In genomic region chr3:32614786-32615185, GRCm38 (mm10) we compare ENCODE assay signal across 11 mouse cellular contexts. TPM values are rescaled to one million over a fixed set of nuclear protein-coding genes. Genes with fewer than 3 reads are reported as not detected.
DNase-seq lines count a peak whose midpoint lies in the region; ATAC-seq and TF ChIP-seq lines count a peak whose summit lies in the region.
"Had no signal": no experiment of that assay in that cellular context is flagged by ENCODE, and none has a peak within 500 bp of the region (broad histone marks: within the 10 kb centered on the region; RNA-seq: fewer than 3 reads in every experiment).

No protein-coding gene starts in this region.

- no peak for TF ChIP-seq CTCF in cerebellum, adult 2 months (IDR thresholded peaks at IDR 0.05; ENCODE audit: borderline replicate concordance, insufficient read depth, low read depth, low read length)

- no peak overlapping the region for H3K9ac ChIP-seq in heart, embryonic 16.5 days (ENCODE audit: low read length)
- H3K9ac ChIP-seq in heart, embryonic 11.5 days (ENCODE audit: low read depth, low read length), result no peak overlapping the region
- H3K9ac ChIP-seq in midbrain, embryonic 13.5 days (replicated peaks), result no peak overlapping the region
- H3K9ac ChIP-seq in midbrain, embryonic 11.5 days (ENCODE audit: low read length), result no peak overlapping the region
- no peak overlapping the region for H3K9ac ChIP-seq in stomach, embryonic 15.5 days

- H3K4me3 ChIP-seq in heart, embryonic 16.5 days (ENCODE audit: low read length), result no peak overlapping the region
- H3K4me3 ChIP-seq in heart, embryonic 11.5 days (ENCODE audit: low read depth, low read length), result no peak overlapping the region
- H3K4me3 ChIP-seq in midbrain, embryonic 13.5 days (replicated peaks), result no peak overlapping the region
- no peak overlapping the region for H3K4me3 ChIP-seq in midbrain, embryonic 11.5 days (ENCODE audit: low read depth, low read length)
- H3K4me3 ChIP-seq in stomach, embryonic 15.5 days (replicated peaks), result no peak overlapping the region
- H3K4me3 ChIP-seq in cerebellum, adult 2 months (replicated peaks; ENCODE audit: insufficient read depth, low read depth, low read length), result no peak overlapping the region

- H3K27ac ChIP-seq in heart, embryonic 16.5 days (ENCODE audit: low read length), result no peak overlapping the region
- no peak overlapping the region for H3K27ac ChIP-seq in heart, embryonic 11.5 days (ENCODE audit: low read depth, low read length)
- H3K27ac ChIP-seq in midbrain, embryonic 13.5 days, result no peak overlapping the region
- H3K27ac ChIP-seq in midbrain, embryonic 11.5 days (ENCODE audit: low read depth, low read length), result no peak overlapping the region
- no peak overlapping the region for H3K27ac ChIP-seq in stomach, embryonic 15.5 days
- H3K27ac ChIP-seq in cerebellum, adult 2 months (ENCODE audit: insufficient read depth, low read length), result no peak overlapping the region
- H3K27ac ChIP-seq: left cerebral cortex, adult 2 months had no signal

- DNase-seq in adrenal gland, adult (ENCODE audit: inconsistent age in 2 of 2, low spot score in 1 of 2), result peak; percentile 55 to 68
- DNase-seq in adrenal gland, postnatal 4 days (ENCODE audit: low spot score in 2 of 2), result no peak
- DNase-seq in midbrain, embryonic 11.5 days (ENCODE audit: low spot score, missing footprints), result no peak
- no peak for DNase-seq in cerebellum, adult 2 months
- DNase-seq: cerebellum, postnatal 36 days; thymus, postnatal 14 days had no signal

- no peaks in the 10 kb centered on the region for H3K4me1 ChIP-seq in heart, embryonic 16.5 days (ENCODE audit: control insufficient read depth, insufficient read depth, low read length)
- no peaks in the 10 kb centered on the region; the same call in 1 of the 2 replicates for H3K4me1 ChIP-seq in heart, embryonic 11.5 days (ENCODE audit: control insufficient read depth, insufficient read depth, low read length)
- H3K4me1 ChIP-seq in midbrain, embryonic 13.5 days (replicated peaks), result peaks cover 4% of the 10 kb centered on the region; the same call in 1 of the 2 replicates
- no peaks in the 10 kb centered on the region for H3K4me1 ChIP-seq in midbrain, embryonic 11.5 days (ENCODE audit: control insufficient read depth, insufficient read depth, low read length)
- H3K4me1 ChIP-seq in stomach, embryonic 15.5 days, result no peaks in the 10 kb centered on the region
- no peaks in the 10 kb centered on the region for H3K4me1 ChIP-seq in cerebellum, adult 2 months (ENCODE audit: control insufficient read depth, insufficient read depth, low read length)

- no peak for ATAC-seq in heart, embryonic 16.5 days (replicated peaks; ENCODE audit: extremely low read depth, insufficient read depth, low FRiP score)
- no peak for ATAC-seq in heart, embryonic 11.5 days (replicated peaks; ENCODE audit: insufficient number of reproducible peaks, low FRiP score, low TSS enrichment)
- ATAC-seq in midbrain, embryonic 13.5 days, result no peak
- no peak for ATAC-seq in midbrain, embryonic 11.5 days (ENCODE audit: low FRiP score)
- ATAC-seq in stomach, embryonic 15.5 days (ENCODE audit: insufficient read depth, low FRiP score, low read depth), result no peak

- peak overlapping the region; percentile 19; the same call in 1 of the 2 replicates for H3K4me2 ChIP-seq in heart, embryonic 16.5 days (ENCODE audit: low read depth, low read length)
- H3K4me2 ChIP-seq in heart, embryonic 11.5 days, result no peak overlapping the region
- peak overlapping the region; percentile 6; the same call in 1 of the 2 replicates for H3K4me2 ChIP-seq in midbrain, embryonic 13.5 days (replicated peaks)
- H3K4me2 ChIP-seq in midbrain, embryonic 11.5 days, result no peak overlapping the region
- H3K4me2 ChIP-seq in stomach, embryonic 15.5 days, result peak overlapping the region; percentile 8; the same call in 1 of the 2 replicates

- no peaks in the 10 kb centered on the region for H3K9me3 ChIP-seq in heart, embryonic 16.5 days (replicated peaks; ENCODE audit: control insufficient read depth, low read length)
- H3K9me3 ChIP-seq in heart, embryonic 11.5 days (replicated peaks; ENCODE audit: control insufficient read depth, low read length), result peaks cover 2% of the 10 kb centered on the region; the same call in 1 of the 2 replicates
- H3K9me3 ChIP-seq in midbrain, embryonic 13.5 days, result no peaks in the 10 kb centered on the region
- H3K9me3 ChIP-seq in midbrain, embryonic 11.5 days (ENCODE audit: control insufficient read depth, low read length), result no peaks in the 10 kb centered on the region
- no peaks in the 10 kb centered on the region for H3K9me3 ChIP-seq in stomach, embryonic 15.5 days

- TF ChIP-seq POLR2A in cerebellum, adult 2 months (IDR thresholded peaks at IDR 0.05; ENCODE audit: borderline replicate concordance, insufficient read depth, low read length), result no peak

- no peaks in the 10 kb centered on the region for H3K27me3 ChIP-seq in heart, embryonic 16.5 days (ENCODE audit: control insufficient read depth, insufficient read depth, low read length)
- H3K27me3 ChIP-seq in heart, embryonic 11.5 days (ENCODE audit: control insufficient read depth, insufficient read depth, low read length), result no peaks in the 10 kb centered on the region; the same call in 1 of the 2 replicates
- H3K27me3 ChIP-seq in midbrain, embryonic 13.5 days, result 0 out of 2 replicates have a peak, but pooled peaks cover 4% of the 10 kb centered on the region
- no peaks in the 10 kb centered on the region for H3K27me3 ChIP-seq in midbrain, embryonic 11.5 days (ENCODE audit: control insufficient read depth, insufficient read depth, low read length)
- no peaks in the 10 kb centered on the region for H3K27me3 ChIP-seq in stomach, embryonic 15.5 days (replicated peaks)
- H3K27me3 ChIP-seq in cerebellum, adult 2 months (ENCODE audit: control insufficient read depth, insufficient read depth, low read length), result peaks cover 2% of the 10 kb centered on the region; the same call in 1 of the 2 replicates

- 73% methylated on average over 2 of the region's 2 CpGs for WGBS in heart, embryonic 16.5 days
- WGBS in heart, embryonic 11.5 days (ENCODE audit: insufficient replicate concordance), result 77% methylated on average over 2 of the region's 2 CpGs
- 86% methylated on average over 2 of the region's 2 CpGs for WGBS in midbrain, embryonic 13.5 days
- 82% methylated on average over 2 of the region's 2 CpGs for WGBS in midbrain, embryonic 11.5 days
- 64% methylated on average over 2 of the region's 2 CpGs for WGBS in stomach, embryonic 15.5 days
- WGBS in cerebellum, adult 2 months, result 80% methylated on average over 2 of the region's 2 CpGs

- no peaks in the 10 kb centered on the region; the same call in 1 of the 2 replicates for H3K36me3 ChIP-seq in heart, embryonic 16.5 days (ENCODE audit: control insufficient read depth, insufficient read depth)
- H3K36me3 ChIP-seq in heart, embryonic 11.5 days (ENCODE audit: control insufficient read depth, insufficient read depth, low read length), result peaks cover 3% of the 10 kb centered on the region; the same call in 1 of the 2 replicates
- H3K36me3 ChIP-seq in midbrain, embryonic 13.5 days, result no peaks in the 10 kb centered on the region
- no peaks in the 10 kb centered on the region for H3K36me3 ChIP-seq in midbrain, embryonic 11.5 days (ENCODE audit: control insufficient read depth, insufficient read depth, low read length)
- no peaks in the 10 kb centered on the region for H3K36me3 ChIP-seq in stomach, embryonic 15.5 days

RNA-seq across cellular contexts. Expression of gene Gnb4, which starts 1.6 kb away (rescaled TPM):
- 10 to 100 TPM; 53.5 to 60.0 TPM for total RNA-seq in adrenal gland, postnatal 4 days (2021)
- polyA plus RNA-seq in heart, embryonic 16.5 days (2015; fragmentation: Nextera tagmentation; extraction: Ambion mirVana), result 56.3 and 61.0 TPM in 2 replicates
- polyA plus RNA-seq in heart, embryonic 11.5 days (2014; fragmentation: Nextera tagmentation; extraction: Ambion mirVana), result 58.4 and 59.4 TPM in 2 replicates
- polyA plus RNA-seq in midbrain, embryonic 13.5 days (2015; fragmentation: Nextera tagmentation; extraction: Ambion mirVana), result 53.5 and 55.5 TPM in 2 replicates
- 42.3 and 48.6 TPM in 2 replicates for polyA plus RNA-seq in midbrain, embryonic 11.5 days (2014; fragmentation: Nextera tagmentation; extraction: Ambion mirVana)
- polyA plus RNA-seq in stomach, embryonic 15.5 days (2015; fragmentation: Nextera tagmentation; extraction: Ambion mirVana), result 62.3 and 69.6 TPM in 2 replicates
- 34.4 and 38.0 TPM in 2 replicates for polyA plus RNA-seq in cerebellum, adult 2 months (2012; rRNA removed)

Comparison
In these comparisons a context has a peak if more than half of its experiments do, and no peak if none do; other contexts are left out.
1. DNase-seq: peak in adrenal gland, adult (2 of 2); none in adrenal gland, postnatal 4 days (0 of 2), midbrain, embryonic 11.5 days (single experiment) and cerebellum, adult 2 months (0 of 2).
2. H3K4me2 ChIP-seq: peak in heart, embryonic 16.5 days (single experiment), midbrain, embryonic 13.5 days (single experiment) and stomach, embryonic 15.5 days (single experiment); none in heart, embryonic 11.5 days (single experiment) and midbrain, embryonic 11.5 days (single experiment).